Mouse (Mus musculus): ENCODE results near the gene Rrbp1.

The Rrbp1 gene

DNA sequence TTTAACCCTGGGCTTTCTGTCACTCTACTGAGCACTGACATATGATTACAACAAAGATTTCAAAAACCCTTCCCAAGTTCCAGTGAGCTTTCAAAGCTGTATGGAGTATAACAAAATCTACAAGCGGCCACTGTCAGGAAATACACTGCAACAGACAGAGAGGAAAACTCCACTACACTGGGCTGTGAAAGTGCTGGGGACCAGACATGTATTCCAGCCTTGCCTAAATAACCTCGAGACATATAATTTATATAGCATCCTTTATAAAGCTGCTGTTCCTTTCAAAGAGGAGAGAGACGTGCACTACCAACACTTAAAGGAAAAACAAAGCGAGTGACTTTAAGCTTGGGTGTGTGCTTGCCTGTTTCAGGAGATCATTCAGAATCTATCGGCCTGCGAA is 4.4 kb downstream of the Rrbp1 start:
- no peak for DNase-seq (ENCODE audit: extremely low read depth, low read depth, low spot score)

DNA sequence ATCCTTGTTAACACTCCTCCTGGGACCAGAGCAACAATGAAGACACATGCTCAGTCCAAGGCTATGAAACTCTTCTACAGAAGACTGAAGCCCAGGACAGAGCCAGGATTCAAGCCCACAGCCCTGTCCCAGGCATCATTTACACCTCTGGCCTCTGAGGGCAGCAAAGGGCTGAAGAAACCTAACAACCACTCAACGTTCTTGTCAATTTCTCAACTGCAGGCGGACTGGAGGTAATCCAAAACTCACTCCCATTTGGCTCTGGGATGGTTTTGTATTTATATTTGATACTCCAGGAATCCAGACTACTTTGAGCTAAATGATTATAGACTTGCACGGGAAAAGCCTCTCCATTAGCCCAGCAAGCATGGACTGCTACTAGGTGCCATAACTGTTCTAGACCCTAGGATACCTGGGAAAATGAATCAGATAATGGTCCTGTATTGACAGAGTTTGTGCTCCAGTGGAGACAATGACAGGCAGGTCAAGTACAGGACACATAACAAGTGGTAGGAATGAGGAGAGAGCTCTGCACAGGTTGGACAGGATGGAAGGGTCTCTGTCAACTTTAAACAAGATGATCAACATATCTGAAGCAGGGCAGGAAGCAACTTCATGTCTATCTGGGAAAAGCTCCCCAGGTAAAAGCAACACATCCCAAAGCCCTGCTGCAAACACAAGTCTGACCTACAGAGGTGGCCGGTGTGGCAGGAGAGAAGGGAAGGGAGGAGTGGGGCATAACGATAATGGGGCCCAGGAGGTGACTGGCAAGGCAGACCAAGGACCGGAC is 5.7 kb downstream of the Rrbp1 start:
- no peak for DNase-seq (ENCODE audit: extremely low read depth, low read depth, low spot score)

DNA sequence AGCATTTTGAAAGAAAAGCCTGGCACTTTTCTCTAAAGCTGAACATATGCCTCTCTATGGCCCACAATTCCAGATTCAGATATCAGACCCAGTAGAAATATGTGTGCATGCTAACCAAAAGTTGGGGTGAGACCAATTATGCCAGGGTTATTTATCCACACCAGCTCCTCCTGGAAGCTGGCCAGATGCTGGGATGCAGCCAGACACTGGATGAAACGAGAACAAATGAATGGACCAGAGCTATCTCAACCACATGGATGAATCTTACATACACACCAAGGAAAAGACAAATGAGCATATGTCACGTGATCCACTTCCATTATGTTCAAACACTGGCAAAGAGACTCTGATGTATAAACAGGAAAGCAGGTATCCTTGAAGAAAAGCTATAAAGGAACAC is 7.5 kb downstream of the Rrbp1 start:
- no peak for DNase-seq (ENCODE audit: extremely low read depth, low read depth, low spot score)

DNA sequence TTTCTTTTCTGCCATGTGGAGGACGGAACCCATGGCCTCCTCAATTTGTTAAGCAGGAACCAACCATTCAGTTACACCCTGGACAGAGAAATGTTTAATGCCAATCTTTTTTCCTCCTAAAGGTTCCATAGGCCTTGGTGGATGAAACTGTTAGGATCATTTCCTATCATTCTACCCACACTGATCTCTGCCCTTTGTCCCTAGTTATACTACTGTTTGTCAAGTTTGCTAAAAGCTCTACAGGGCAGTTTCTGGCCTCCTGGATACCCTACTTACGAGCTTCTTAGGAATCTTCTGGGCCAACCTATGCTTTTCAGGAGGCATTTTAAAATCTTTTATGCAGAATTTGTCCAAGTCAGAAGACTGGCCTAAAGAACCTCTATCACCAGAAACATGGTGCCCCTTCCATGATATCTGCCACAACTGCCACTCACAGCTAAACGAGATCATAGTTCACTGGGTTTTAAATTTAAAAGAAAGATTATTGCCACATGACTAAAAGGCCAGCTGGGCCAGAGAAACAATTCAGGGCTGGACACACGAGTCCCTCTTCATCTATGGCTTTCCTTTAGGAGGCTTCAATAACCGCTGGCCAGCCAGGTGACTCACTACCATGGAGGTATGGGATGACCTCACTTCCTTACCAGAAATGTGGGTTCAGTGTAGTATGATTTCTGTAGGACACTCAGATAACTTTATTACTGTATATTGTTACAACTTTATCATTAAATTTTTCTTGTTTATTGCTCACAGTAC is 8.7 kb downstream of the Rrbp1 start:
- no peak for DNase-seq (ENCODE audit: extremely low read depth, low read depth, low spot score)

DNA sequence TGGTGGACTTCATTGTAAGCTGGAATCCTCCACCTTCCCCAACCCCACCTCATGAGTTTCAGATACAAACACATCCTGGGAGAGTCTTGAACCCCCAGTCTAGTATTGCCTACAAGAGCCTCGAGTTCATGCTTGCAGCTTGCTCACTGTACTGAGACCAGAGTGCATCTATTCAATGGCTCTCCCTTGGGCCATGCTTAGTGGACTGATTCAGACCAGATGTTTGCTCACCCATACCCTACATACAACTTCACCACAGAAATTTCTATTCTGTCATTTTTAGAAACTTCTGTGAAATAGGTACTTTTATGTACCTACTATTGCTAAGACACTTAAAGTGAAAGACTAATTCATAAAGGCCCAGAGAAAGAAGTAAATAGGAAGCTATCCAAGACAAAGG is 18.1 kb downstream of the Rrbp1 start:
- no peak for DNase-seq (ENCODE audit: extremely low read depth, low read depth, low spot score)

DNA sequence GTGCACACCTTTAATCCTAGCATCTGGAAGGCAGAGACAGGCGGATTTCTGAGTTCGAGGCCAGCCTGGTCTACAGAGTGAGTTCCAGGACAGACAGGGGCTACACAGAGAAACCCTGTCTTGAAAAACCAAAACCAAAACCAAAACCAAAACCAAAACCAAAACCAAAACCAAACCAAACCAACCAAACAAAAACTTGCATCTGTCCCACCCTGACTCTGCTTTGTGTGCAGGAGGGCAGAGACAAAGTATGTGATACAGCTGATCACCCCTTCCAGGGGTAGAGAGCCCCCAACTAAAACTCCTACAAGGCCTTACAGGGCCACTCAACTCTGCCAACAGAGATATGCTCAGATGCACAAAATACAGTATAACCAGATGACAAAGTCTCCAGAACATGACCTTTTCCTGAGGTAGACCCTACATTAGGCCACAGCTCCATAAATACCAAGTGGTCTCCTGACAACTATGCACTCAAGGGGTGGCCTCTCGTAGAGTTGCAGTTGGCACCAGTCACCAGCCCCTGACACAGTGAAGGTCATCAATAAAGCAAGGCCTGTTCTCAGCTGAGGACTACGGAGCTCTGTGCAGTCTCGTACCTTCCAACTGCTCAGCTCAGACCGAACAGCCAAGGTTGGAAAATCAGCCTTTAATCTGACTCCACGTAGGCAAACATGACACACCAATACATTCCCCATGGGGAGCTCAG is 18.9 kb downstream of the Rrbp1 start:
- DNase-seq (ENCODE audit: extremely low read depth, low read depth, low spot score), result no peak

DNA sequence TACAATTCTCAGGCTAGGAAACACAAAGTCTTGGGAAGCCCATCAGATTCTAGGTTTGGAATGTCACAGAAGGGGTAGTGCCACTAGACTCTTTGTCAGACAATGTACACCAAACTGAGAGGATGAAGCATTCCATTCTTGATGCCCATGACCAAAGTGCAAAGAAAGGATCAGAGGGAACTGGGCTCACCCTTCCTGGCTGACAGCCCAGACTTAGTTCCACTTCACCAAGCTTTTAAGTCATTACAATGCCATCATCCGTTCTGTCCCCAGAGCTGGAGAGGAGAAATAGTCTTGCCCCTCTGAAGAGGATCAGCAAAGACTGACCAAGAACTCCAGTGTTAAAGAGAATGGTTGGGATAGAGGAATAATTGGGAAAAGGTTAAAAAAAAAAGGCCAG is 20.1 kb downstream of the Rrbp1 start:
- DNase-seq (ENCODE audit: extremely low read depth, low read depth, low spot score), result no peak

DNA sequence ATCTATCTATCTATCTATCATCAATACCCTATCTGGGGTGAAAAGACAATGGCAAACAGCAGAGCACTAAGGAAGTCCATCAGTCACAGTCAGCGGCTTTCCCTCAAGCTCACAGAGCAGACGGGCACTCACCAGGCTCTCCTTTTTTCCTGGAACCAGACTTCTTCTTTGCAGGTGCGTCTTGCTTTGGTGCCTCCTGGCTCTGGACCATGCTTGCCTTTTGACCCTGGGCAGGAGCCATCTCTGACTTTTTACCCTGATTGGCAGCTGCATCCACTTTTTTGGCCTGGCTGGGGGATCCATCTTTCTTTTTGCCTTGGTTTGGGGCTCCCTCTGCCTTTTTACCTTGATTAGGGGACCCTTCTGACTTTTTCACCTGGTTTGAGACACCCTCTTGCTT is 23.0 kb downstream of the Rrbp1 start:
- no peak for DNase-seq (ENCODE audit: extremely low read depth, low read depth, low spot score)

DNA sequence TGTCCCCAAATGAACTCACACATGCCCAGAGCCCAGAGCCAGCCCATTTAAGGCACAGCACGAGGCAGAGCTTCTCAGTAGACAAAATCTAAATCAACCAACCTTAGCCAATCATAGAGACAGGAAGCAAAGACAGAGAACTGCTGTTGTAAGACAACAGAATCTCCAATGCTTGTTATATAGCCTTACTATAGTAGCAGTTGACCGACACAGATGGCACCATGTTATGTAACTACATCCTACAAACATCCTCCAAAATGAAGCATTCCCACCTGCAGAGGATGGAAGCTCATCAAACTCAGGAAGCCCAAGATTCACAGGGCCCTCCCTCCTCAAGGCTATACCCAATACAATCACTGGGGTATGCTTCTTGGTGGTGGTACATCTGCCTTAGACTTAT is 23.6 kb downstream of the Rrbp1 start:
- no peak for DNase-seq (ENCODE audit: extremely low read depth, low read depth, low spot score)

DNA sequence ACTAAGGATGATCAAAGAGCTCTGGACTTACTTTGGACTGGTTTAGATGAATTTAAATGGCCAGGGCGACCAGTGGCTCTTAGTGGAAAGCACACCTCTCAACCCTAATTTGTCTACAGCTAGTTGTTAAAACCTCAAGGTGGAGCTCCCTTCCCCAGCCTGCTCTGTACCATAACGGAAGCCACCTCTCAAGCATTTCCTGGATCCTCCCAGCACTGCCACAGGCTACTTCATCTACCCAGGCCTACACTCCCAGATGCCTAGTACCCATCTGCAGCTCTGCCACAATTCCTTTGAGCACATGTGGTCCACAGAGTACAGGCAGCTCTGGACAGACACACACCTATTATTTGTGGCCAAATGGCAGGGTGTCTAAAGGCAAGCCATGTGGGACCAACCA is 27.6 kb downstream of the Rrbp1 start:
- no peak for DNase-seq (ENCODE audit: extremely low read depth, low read depth, low spot score)

DNA sequence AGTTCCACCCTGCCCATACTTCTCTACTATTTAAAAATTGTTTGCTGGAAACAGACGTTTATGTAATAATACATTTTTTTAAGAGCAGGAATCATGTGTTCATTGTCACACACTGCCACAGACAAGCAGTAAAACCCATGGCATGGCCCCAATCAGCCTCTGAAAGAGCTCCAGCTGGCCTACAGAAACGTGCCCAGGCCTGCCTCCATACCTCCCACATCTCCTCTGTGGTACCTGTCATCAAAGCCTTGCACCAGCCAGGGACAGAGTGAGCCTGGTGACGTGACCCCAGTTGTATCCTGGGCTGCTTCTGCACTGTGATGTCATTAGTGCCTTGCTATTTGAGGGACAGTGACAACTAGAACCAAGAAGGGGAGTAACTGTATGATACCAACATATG is 28.2 kb downstream of the Rrbp1 start:
- DNase-seq (ENCODE audit: extremely low read depth, low read depth, low spot score), result peak; percentile 47

DNA sequence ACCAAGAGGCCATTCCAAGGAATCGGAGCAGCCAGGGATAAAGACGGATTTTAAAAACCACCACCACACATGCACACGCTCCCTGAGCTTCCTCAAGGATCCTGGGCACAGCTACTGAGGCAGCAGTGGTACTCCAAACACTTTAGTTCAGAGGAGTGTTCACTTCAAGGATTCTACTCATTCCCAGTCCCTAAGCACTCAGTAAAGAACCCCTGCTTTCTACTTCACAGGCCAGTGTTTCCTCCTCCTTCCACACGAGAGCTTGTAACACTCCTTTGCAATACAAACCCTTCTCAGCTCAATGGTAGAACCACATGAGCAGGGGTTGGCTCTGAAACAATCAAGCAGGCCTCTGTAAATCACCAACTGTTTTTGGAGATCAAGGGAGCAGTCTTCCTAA is 28.9 kb downstream of the Rrbp1 start:
- no peak for DNase-seq (ENCODE audit: extremely low read depth, low read depth, low spot score)

DNA sequence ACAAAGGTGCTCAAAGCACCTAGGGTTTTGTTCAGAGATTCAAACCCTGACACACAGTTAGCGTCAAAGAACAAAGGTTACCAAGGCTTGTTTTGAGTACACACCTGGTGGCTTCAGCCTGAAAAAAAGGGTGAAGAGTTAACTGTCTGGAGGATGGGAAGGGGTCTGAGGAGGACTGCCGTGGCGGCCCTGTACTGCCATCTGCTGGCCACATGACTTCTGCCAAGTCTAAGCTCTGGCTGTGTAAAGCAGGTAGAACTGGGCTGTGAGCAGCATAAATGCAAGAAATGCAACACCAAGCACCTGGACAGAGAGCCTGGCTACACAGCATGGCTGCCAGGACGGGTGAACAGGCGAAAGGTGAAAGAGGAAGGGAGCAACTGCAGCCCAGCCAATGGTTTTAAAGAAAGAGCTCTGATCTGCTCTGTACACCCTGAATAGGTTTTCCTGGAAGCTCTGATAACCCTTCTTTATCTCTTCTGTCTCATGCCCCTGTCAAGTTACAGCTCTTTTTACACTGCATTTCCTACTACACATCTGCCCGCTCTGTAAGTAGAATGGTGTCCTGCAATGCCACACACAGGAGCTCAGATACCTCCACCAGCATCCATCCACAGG is 30.2 kb downstream of the Rrbp1 start:
- DNase-seq (ENCODE audit: extremely low read depth, low read depth, low spot score), result no peak

DNA sequence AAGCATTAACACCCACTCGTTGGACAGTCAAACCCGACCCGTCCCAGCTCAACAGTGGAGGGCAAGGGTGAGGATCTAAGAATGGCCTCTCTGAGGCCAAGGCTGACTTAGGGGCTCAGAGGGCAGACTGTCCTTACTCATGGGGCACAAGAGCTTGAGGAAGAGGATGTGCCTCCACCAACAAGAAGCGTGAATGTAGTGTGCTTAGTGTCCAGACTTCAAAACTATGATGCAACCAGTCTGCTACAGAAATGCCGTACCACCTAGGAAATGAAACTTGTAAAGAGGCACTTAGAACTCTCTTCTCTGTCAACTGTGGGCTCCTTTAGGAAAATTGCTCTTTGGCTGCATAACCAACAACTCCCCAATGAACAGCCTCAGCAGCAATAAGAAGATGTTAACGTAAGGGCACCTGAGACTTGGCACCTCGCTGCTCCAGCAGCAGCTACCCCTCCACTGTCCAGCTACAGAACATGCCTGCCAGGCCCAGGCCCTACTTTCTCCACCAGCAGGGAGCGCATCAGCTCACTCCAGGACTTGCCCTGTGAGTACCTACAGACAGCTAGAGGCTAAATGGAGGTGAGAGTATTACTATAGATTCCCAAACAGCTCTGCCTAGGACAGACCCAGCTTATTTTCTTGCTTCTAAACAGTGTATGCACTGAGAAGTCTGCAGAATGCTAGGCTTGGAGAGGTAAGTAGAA is 32.5 kb downstream of the Rrbp1 start:
- no peak for DNase-seq (ENCODE audit: extremely low read depth, low read depth, low spot score)

DNA sequence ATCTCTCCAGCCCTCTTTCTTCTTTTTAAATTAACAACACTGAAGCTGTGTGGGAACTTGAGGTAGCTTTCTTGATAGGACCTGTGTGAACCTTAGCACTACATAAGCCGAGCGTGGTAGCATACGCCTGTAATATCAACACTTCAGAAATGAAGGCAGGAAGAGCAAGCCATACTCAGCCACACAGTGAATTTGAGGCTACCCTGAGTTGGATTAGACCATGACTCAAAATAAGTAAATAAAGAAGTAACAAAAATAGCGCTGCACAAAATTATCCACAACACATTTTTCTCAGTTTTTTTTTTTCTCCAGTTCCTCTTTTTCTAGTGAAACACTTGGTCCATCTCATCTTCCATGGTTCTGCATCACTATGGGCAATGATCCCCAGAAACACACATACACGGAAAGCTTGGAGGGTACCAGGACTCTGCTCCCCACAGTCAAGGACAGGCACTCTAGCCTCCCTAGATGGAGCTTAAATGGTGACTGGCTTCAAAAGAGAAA is 35.9 kb downstream of the Rrbp1 start:
- no peak for DNase-seq (ENCODE audit: extremely low read depth, low read depth, low spot score)

DNA sequence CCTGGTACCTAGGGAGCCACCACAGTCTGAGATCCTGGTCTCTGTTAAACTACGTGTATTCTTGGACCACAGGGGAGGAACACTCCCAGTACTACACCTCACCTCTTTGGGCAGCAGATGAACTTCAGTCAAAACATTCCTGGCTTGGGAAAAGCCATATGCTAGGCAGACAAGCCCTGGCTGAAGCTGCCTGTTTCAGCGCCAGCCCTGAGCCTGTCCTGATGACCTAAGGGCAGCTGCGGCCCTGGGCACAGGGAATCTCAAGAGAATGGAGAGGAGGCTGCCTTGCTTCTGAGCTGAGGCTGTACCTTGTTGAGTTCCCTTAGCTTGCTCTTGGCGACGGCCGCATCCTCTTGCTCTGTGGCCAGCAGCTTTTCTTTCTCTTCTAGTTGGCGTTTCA is 37.9 kb downstream of the Rrbp1 start:
- DNase-seq (ENCODE audit: extremely low read depth, low read depth, low spot score), result no peak

DNA sequence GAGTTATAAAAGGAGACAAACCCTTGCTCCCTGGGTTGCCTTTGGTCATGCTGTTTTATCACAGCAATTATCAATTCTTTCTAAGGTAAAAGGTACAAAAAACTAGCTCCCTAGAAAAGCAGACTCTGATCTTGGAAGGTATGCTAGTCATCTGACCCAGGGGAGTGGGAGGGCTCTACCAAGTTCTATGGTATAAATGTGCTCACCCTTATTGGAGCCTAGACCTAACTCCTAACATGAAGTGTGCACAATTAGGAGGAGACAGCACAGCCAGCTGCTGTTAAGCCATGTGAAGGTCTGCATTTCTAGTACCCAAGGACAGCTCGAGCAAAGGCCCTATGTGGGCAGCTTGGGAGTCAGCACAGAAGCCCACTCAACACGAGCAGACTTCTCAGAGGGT is 39.2 kb downstream of the Rrbp1 start:
- no peak for DNase-seq (ENCODE audit: extremely low read depth, low read depth, low spot score)

DNA sequence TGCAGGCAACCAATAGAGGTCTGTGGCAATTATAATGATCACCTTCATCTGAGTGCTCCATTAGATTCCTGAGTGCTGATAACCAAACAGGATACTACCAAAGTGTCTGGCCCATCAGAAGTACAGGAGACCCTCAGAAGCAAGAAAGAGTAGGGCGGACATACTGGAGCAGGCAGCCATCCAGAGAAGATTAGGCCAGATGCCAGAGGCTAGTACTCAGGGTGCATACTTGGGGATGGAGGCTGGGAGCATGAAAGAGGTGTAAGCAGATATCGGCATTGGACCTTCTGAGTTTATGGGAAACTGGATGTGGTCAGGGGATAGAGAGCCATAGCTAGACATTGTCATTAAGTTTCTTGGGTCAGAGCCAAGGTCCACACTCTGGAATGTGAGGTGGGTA is 40.2 kb downstream of the Rrbp1 start:
- DNase-seq (ENCODE audit: extremely low read depth, low read depth, low spot score), result no peak

DNA sequence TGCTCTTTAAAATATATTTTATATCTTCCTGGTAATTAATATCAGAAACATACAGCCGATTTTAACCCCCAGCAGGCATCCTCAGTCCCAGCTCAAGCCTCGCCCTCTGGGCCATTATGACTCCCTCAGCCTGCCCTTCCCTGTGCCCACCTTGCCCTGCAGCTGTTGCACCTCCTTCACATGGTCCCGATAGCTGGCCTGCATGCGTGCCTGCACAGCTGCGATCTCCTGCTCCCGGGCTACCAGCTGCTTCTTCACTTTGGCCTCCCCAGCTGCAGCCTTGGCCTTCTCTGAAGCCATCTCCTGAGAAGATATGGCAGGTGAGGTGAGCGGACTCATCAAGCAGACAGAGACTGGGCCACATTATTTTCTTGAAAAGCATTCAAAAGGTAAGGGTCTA is 41.8 kb downstream of the Rrbp1 start:
- no peak for DNase-seq (ENCODE audit: extremely low read depth, low read depth, low spot score)

DNA sequence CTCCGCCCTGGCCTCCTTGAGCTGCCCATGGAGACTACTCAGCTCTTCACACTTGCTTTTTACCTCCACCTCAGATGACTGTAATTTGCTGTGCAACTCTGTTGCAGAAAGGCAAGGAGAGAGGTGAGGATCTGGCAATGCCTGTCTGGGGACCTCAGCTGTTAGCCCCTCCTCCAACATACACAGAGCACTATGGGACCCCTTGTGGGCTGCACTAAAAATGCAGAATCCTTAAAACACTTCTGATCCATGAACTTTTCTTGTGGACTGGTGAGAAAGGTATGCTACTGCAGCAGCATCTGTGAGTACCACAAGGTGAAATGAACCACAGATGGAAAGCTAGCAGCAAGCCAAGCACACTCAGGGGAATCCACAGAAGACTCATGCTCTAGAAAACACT is 47.7 kb downstream of the Rrbp1 start:
- DNase-seq (ENCODE audit: extremely low read depth, low read depth, low spot score), result no peak

DNA sequence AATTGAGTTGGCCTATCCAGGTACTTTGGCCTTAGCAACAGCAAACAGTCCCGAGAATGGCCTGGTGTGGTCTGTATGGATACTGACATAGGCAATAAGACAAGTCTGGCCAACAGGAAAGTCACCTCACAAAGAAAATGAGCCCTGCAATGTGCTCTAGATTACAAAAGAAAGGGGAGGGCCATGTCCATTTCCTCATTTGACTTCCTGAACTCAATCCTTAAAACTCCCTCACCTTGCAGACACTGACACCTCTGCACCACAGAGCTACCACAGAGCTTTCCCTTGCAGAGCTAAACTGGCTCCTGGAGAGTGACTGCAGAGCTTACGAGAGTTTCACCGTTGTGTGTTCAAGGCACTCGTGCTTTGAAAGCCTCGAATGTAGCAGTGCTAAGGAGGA is 48.9 kb downstream of the Rrbp1 start:
- no peak for DNase-seq (ENCODE audit: extremely low read depth, low read depth, low spot score)

All from fat pad, adult 2 months (tissue).